In genomic region chr4:56937136-56937535, GRCm38 (mm10) we compare ENCODE assay signal across 12 mouse cellular contexts. TPM values are rescaled to one million over a fixed set of nuclear protein-coding genes. Genes with fewer than 3 reads are reported as not detected.
DNase-seq lines count a peak whose midpoint lies in the region; ATAC-seq and TF ChIP-seq lines count a peak whose summit lies in the region.
"Had no signal": no experiment of that assay in that cellular context is flagged by ENCODE, and none has a peak within 500 bp of the region (broad histone marks: within the 10 kb centered on the region; RNA-seq: fewer than 3 reads in every experiment).

No protein-coding gene starts in this region.

- H3K9me3 ChIP-seq in heart, embryonic 10.5 days, result no peaks in the 10 kb centered on the region
- H3K9me3 ChIP-seq in hindbrain, postnatal 0 days (ENCODE audit: low read length), result no peaks in the 10 kb centered on the region
- H3K9me3 ChIP-seq: forebrain, embryonic 15.5 days; limb, embryonic 12.5 days had no signal

- 28% methylated on average over 6 of the region's 6 CpGs for WGBS in heart, embryonic 10.5 days
- 44% methylated on average over 6 of the region's 6 CpGs for WGBS in hindbrain, postnatal 0 days

- no peak for TF ChIP-seq CTCF in hindbrain, postnatal 0 days (IDR thresholded peaks at IDR 0.05; ENCODE audit: low read depth)

- H3K4me1 ChIP-seq in heart, embryonic 10.5 days, result peaks cover 59% of the 10 kb centered on the region
- no peaks in the 10 kb centered on the region for H3K4me1 ChIP-seq in hindbrain, postnatal 0 days (ENCODE audit: insufficient read depth, low read length)

- H3K27me3 ChIP-seq in heart, embryonic 10.5 days (ENCODE audit: insufficient read depth, poor library complexity, severe bottlenecking), result no peaks in the 10 kb centered on the region
- H3K27me3 ChIP-seq in hindbrain, postnatal 0 days (ENCODE audit: insufficient read depth, low read length), result no peaks in the 10 kb centered on the region
- H3K27me3 ChIP-seq: forebrain, embryonic 15.5 days; limb, embryonic 12.5 days had no signal

- no peak overlapping the region for H3K4me2 ChIP-seq in hindbrain, postnatal 0 days (ENCODE audit: low read depth, low read length)
- H3K4me2 ChIP-seq: forebrain, embryonic 15.5 days; limb, embryonic 12.5 days had no signal

- no peak overlapping the region for H3K4me3 ChIP-seq in heart, embryonic 10.5 days
- H3K4me3 ChIP-seq in hindbrain, postnatal 0 days (ENCODE audit: low read length), result no peak overlapping the region
- H3K4me3 ChIP-seq: forebrain, embryonic 15.5 days; limb, embryonic 12.5 days had no signal

- no peak overlapping the region for H3K9ac ChIP-seq in hindbrain, postnatal 0 days (replicated peaks; ENCODE audit: low read length)
- H3K9ac ChIP-seq: forebrain, embryonic 15.5 days; limb, embryonic 12.5 days had no signal

- ATAC-seq in hindbrain, postnatal 0 days, result no peak
- ATAC-seq: forebrain, embryonic 15.5 days had no signal

- peak overlapping the region; percentile 60; the same call in 1 of the 2 replicates for H3K27ac ChIP-seq in heart, embryonic 10.5 days
- no peak overlapping the region for H3K27ac ChIP-seq in hindbrain, postnatal 0 days
- H3K27ac ChIP-seq: forebrain, embryonic 15.5 days; limb, embryonic 12.5 days had no signal

- DNase-seq in heart, embryonic 10.5 days (ENCODE audit: low spot score), result no peak
- DNase-seq in heart, adult 9 months (ENCODE audit: low spot score in 2 of 2), result no peak
- DNase-seq in adrenal gland, adult 8-10 months, result peak; percentile 36
- DNase-seq in heart, postnatal 4 days, result peak; percentile 35
- DNase-seq in lung, postnatal 14 days, result peak; percentile 28
- no peak for DNase-seq in testis, postnatal 10 days (ENCODE audit: low spot score)
- no peak for DNase-seq in thymus, postnatal 14 days
- no peak for DNase-seq in hindbrain, postnatal 0 days (ENCODE audit: low spot score)
- DNase-seq: cerebellum, postnatal 36 days; right cerebral cortex, postnatal 25 days had no signal

- peaks cover 34% of the 10 kb centered on the region for H3K36me3 ChIP-seq in heart, embryonic 10.5 days
- no peaks in the 10 kb centered on the region for H3K36me3 ChIP-seq in hindbrain, postnatal 0 days (ENCODE audit: insufficient read depth, low read length)

RNA-seq across cellular contexts. Expression of gene Tmem245, which starts 10.1 kb away (rescaled TPM):
- 14.0 and 23.1 TPM in 2 replicates for polyA plus RNA-seq in heart, embryonic 10.5 days (2016; fragmentation: Nextera tagmentation; extraction: Ambion mirVana)
- total RNA-seq in adrenal gland, adult 8-10 months (2022), result 10 to 100 TPM; 55.1 to 69.7 (median 57.5) TPM
- total RNA-seq in heart, postnatal 4 days (2021), result 10 to 100 TPM; 68.3 to 71.7 TPM
- total RNA-seq in hindbrain, postnatal 0 days (2014; rRNA removed), result 27.9 and 31.6 TPM in 2 replicates
- 11.4 and 12.3 TPM in 2 replicates for polyA plus RNA-seq in hindbrain, postnatal 0 days (2015; fragmentation: Nextera tagmentation; extraction: Ambion mirVana)

RNA-seq across cellular contexts. Expression of gene Frrs1l, which starts 53.1 kb away (rescaled TPM):
- polyA plus RNA-seq in heart, embryonic 10.5 days (2016; fragmentation: Nextera tagmentation; extraction: Ambion mirVana), result 0.11 and 0.17 TPM in 2 replicates
- 1 to 10 TPM; 1.0 to 1.6 (median 1.2) TPM for total RNA-seq in adrenal gland, adult 8-10 months (2022)
- under 1 TPM; 0.07 to 0.16 TPM for total RNA-seq in heart, postnatal 4 days (2021)
- total RNA-seq in hindbrain, postnatal 0 days (2014; rRNA removed), result 38.1 and 38.3 TPM in 2 replicates
- polyA plus RNA-seq in hindbrain, postnatal 0 days (2015; fragmentation: Nextera tagmentation; extraction: Ambion mirVana), result 21.8 and 22.5 TPM in 2 replicates

Comparison
In these comparisons a context has a peak if more than half of its experiments do, and no peak if none do; other contexts are left out.
1. DNase-seq: peak in adrenal gland, adult 8-10 months (single experiment), heart, postnatal 4 days (single experiment) and lung, postnatal 14 days (single experiment); none in heart, embryonic 10.5 days (single experiment), heart, adult 9 months (0 of 2), testis, postnatal 10 days (single experiment), thymus, postnatal 14 days (single experiment) and hindbrain, postnatal 0 days (single experiment).
2. RNA of gene Frrs1l, which starts 53.1 kb away (total RNA-seq): 38.1 to 38.3 TPM in hindbrain, postnatal 0 days; 1.0 to 1.6 TPM in adrenal gland, adult 8-10 months and 0.07 to 0.16 TPM in heart, postnatal 4 days; every median in the first group is over 10 times any median in the second.